Mouse (Mus musculus) G1E (cell line): Measurements from ENCODE around the gene Rab19.

ENCODE experiments used
- CTCF ChIP-seq: IDR thresholded peaks from 2 replicates; pipeline ENCODE4 v1.5.1; 2012; ENCODE audit warnings: low read depth, low read length, inconsistent platforms, mixed read lengths
- GATA1 ChIP-seq: IDR thresholded peaks from 2 replicates; pipeline ENCODE4 v1.6.1; 2012; ENCODE audit warnings: borderline replicate concordance, low read length, inconsistent platforms, mixed read lengths

DNA sequence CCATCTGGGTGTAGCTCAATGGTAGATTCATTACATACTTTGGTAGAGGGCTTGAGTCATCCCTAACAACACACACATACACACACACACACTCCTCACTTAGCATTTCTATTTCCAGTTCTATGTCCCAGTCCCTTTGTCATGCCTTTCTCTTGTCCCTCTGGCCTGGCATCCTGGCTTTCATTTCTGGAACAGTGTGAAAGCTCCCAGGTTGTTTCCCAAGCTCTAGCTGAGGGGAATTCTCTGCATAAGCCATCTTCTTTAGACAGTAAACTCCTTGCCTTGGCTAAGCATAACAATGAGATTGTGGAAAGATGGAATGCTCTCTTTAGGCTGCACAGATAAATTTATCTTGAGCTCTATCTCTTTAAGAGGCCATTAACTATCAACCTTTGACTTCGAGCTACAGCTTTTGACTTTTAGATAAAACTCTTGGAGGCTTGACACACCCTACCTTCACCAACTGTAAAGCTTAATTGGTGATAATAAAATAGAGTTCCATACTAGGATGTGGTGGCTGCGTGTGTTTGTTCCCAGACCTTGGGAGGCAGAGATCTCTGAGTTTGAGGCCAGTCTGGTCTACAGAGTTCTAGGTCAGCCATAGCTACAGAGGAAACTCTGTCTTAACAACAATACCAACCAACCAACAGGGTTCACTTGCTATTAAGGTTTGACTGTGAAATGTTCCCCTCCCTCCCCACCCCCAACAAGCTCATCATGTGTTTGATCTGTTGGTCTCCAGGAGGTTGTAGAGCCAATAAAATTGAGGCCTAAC is 53.3 kb downstream of the Rab19 start:
- TF ChIP-seq CTCF (no peak), GATA1 (no peak)
